Mouse (Mus musculus) hindbrain, embryonic 12.5 days (tissue): ENCODE measurements around the gene Prpf4. TPM values are rescaled to one million over a fixed set of nuclear protein-coding genes. Genes with fewer than 3 reads are reported as not detected.

Experiments
- ATAC-seq: fragments of 200-750 bp; cut with Nextera tagmentation; 2 replicates; pipeline ENCODE4 v1.8.0; 2017; ENCODE audit warnings: moderate TSS enrichment; ENCODE audit not compliant: low FRiP score
- H3K27ac ChIP-seq: fragments of 300-500 bp; sonication (generic); 2 replicates; pipeline ENCODE4 v1.5.1; 2016; ENCODE audit warnings: mild to moderate bottlenecking
- H3K27me3 ChIP-seq: fragments of 300-500 bp; sonication (generic); 2 replicates; pipeline ENCODE4 v1.6.1; 2016; ENCODE audit warnings: mild to moderate bottlenecking
- H3K36me3 ChIP-seq: fragments of 300-500 bp; sonication (generic); 2 replicates; pipeline ENCODE4 v1.6.1; 2016; ENCODE audit warnings: mild to moderate bottlenecking
- H3K4me1 ChIP-seq: fragments of 300-500 bp; sonication (generic); 2 replicates; pipeline ENCODE4 v1.6.1; 2016
- H3K4me2 ChIP-seq: fragments of 300-500 bp; sonication (generic); replicated peaks from 2 replicates; pipeline ENCODE4 v1.6.1; 2016; ENCODE audit warnings: mild to moderate bottlenecking
- H3K4me3 ChIP-seq: fragments of 300-500 bp; sonication (generic); 2 replicates; pipeline ENCODE4 v1.5.1; 2016; ENCODE audit warnings: mild to moderate bottlenecking
- H3K9ac ChIP-seq: fragments of 300-500 bp; sonication (generic); 2 replicates; pipeline ENCODE4 v1.6.1; 2016; ENCODE audit warnings: mild to moderate bottlenecking, moderate library complexity
- H3K9me3 ChIP-seq: fragments of 300-500 bp; sonication (generic); replicated peaks from 2 replicates; pipeline ENCODE4 v1.6.1; 2016; ENCODE audit warnings: mild to moderate bottlenecking
- WGBS: fragments of 180-500 bp; shearing (Covaris S2); methylation state at CpG from one replicate; pipeline ENCODE4 v1.1.7; 2016; 5-methylcytosine and 5-hydroxymethylcytosine counted together
- polyA plus RNA-seq: library from polyadenylated mRNA; unstranded; fragments of >200 nt; fragmentation: Nextera tagmentation; extraction: Ambion mirVana; gene quantifications from 2 replicates; pipeline ENCODE4 v1.2.1, GENCODE M21; 2016

Gene Prpf4
- polyA plus RNA-seq, 1 experiment from 2014 or later: 21.2 TPM

- Histone ChIP-seq H3K9ac (no peak overlapping the region), H3K27me3 (no peaks in the 10 kb centered on the region), H3K27ac (no peak overlapping the region), H3K4me2 (no peak overlapping the region), H3K4me3 (no peak overlapping the region), H3K9me3 (no peaks in the 10 kb centered on the region), H3K4me1 (no peaks in the 10 kb centered on the region), H3K36me3 (0 out of 2 replicates have a peak, but pooled peaks cover 3% of the 10 kb centered on the region)
- 74% methylated on average over 2 of the region's 2 CpGs for WGBS
- no peak for ATAC-seq
These were observed 54.5 kb downstream of the Prpf4 start for GRCm38 (mm10) chr4:62463124-62463523.

- Histone ChIP-seq H3K4me1 (no peaks in the 10 kb centered on the region), H3K36me3 (no peaks in the 10 kb centered on the region), H3K9me3 (no peaks in the 10 kb centered on the region), H3K9ac (no peak overlapping the region), H3K27me3 (no peaks in the 10 kb centered on the region), H3K4me3 (no peak overlapping the region), H3K27ac (no peak overlapping the region), H3K4me2 (no peak overlapping the region)
- no peak for ATAC-seq
- WGBS: 91% methylated on average over 1 of the region's 1 CpGs
These were observed 59.6 kb downstream of the Prpf4 start for GRCm38 (mm10) chr4:62468158-62468557.

DNA sequence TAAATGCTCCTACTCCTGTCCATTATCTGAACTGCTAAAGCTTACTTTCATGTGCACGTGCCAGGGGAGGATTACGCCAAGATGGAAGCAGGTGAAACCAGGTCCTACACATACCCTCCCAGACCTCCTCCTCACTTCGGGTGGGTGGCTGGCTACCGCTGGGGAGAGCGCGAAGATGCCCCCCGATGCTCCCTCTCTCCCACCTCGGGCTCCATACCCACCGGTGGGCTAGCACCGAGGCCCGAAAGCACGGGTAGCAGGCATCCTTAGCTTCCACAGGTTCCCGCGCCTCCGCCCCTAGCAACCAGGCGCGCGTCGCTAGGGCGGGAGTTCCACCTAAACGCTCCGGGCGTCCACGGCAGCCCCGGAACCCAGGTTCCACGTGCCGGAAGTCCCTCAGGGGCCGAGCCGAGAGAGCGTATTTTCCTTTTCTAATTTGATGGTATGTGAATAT is 62.0 kb downstream of the Prpf4 start, which contains the start of gene Wdr31:
Gene Wdr31 (minus strand): TSS at position 299 of the 454 bp plus-strand sequence.
- H3K36me3 ChIP-seq: no peaks in the 10 kb centered on the region
- no peaks in the 10 kb centered on the region for H3K4me1 ChIP-seq
- peak within 1 kb of the TSS; percentile 61 for H3K9ac ChIP-seq
- peak within 1 kb of the TSS; percentile 70 for H3K4me2 ChIP-seq
- peak within 1 kb of the TSS; percentile 53 for H3K4me3 ChIP-seq
- 2% methylated on average over 30 of the region's 30 CpGs for WGBS
- H3K27ac ChIP-seq: no peak within 1 kb of the TSS
- ATAC-seq: peak; percentile 90
- H3K27me3 ChIP-seq: no peaks in the 10 kb centered on the region
- no peaks in the 10 kb centered on the region for H3K9me3 ChIP-seq

- H3K9me3 ChIP-seq: no peaks in the 10 kb centered on the region
- WGBS: 98% methylated on average over 2 of the region's 2 CpGs
- H3K9ac ChIP-seq: no peak overlapping the region
- no peak overlapping the region for H3K4me3 ChIP-seq
- no peaks in the 10 kb centered on the region for H3K27me3 ChIP-seq
- H3K4me1 ChIP-seq: no peaks in the 10 kb centered on the region
- H3K36me3 ChIP-seq: no peaks in the 10 kb centered on the region
- no peak overlapping the region for H3K27ac ChIP-seq
- ATAC-seq: no peak
- H3K4me2 ChIP-seq: no peak overlapping the region
These were observed 63.5 kb downstream of the Prpf4 start for GRCm38 (mm10) chr4:62472071-62472470.

- no peaks in the 10 kb centered on the region for H3K9me3 ChIP-seq
- H3K27me3 ChIP-seq: peaks cover 20% of the 10 kb centered on the region
- no peaks in the 10 kb centered on the region for H3K36me3 ChIP-seq
- H3K4me1 ChIP-seq: peaks cover 5% of the 10 kb centered on the region
- H3K9ac ChIP-seq: no peak overlapping the region
- no peak overlapping the region for H3K4me2 ChIP-seq
- no peak overlapping the region for H3K4me3 ChIP-seq
- WGBS: 79% methylated on average over 2 of the region's 2 CpGs
- ATAC-seq: no peak
- no peak overlapping the region for H3K27ac ChIP-seq
These were observed 66.5 kb downstream of the Prpf4 start for GRCm38 (mm10) chr4:62475131-62475530.

- Histone ChIP-seq H3K27me3 (peaks cover 27% of the 10 kb centered on the region), H3K4me3 (no peak overlapping the region), H3K27ac (no peak overlapping the region), H3K36me3 (no peaks in the 10 kb centered on the region), H3K9me3 (no peaks in the 10 kb centered on the region), H3K4me2 (no peak overlapping the region), H3K4me1 (peaks cover 6% of the 10 kb centered on the region), H3K9ac (no peak overlapping the region)
- no peak for ATAC-seq
- 95% methylated on average over 6 of the region's 6 CpGs for WGBS
These were observed 67.2 kb downstream of the Prpf4 start for GRCm38 (mm10) chr4:62475793-62476192.

Other genes with a start within 250 kb of the Prpf4 start
- 29.4 and 30.2 TPM in 2 replicates for gene Zfp37, start 177.8 kb upstream of the Prpf4 start, polyA plus RNA-seq
- gene Slc31a2, start 146.2 kb upstream of the Prpf4 start, polyA plus RNA-seq: 12.9 and 13.0 TPM in 2 replicates
- 25.9 and 26.4 TPM in 2 replicates for gene Fkbp15, start 48.2 kb upstream of the Prpf4 start, polyA plus RNA-seq
- gene Slc31a1, start 48.1 kb upstream of the Prpf4 start, polyA plus RNA-seq: 45.2 and 48.5 TPM in 2 replicates
- gene Cdc26, start 155 bp upstream of the Prpf4 start, polyA plus RNA-seq: 136 and 147 TPM in 2 replicates
- gene Rnf183, start 26.5 kb downstream of the Prpf4 start, polyA plus RNA-seq: not detected in 2 replicates
- 8.2 and 9.0 TPM in 2 replicates for gene Wdr31, start 62.1 kb downstream of the Prpf4 start, polyA plus RNA-seq
- 1.2 and 1.7 TPM in 2 replicates for gene Bspry, start 71.3 kb downstream of the Prpf4 start, polyA plus RNA-seq
- gene Hdhd3, start 94.7 kb downstream of the Prpf4 start, polyA plus RNA-seq: 11.8 and 12.7 TPM in 2 replicates
- gene Alad, start 111.1 kb downstream of the Prpf4 start, polyA plus RNA-seq: 58.8 and 64.3 TPM in 2 replicates
- 80.2 and 84.7 TPM in 2 replicates for gene Pole3, start 116.3 kb downstream of the Prpf4 start, polyA plus RNA-seq
- gene 4933430I17Rik, start 116.6 kb downstream of the Prpf4 start, polyA plus RNA-seq: 0.84 and 1.2 TPM in 2 replicates
- 70.9 and 71.6 TPM in 2 replicates for gene Rgs3, start 151.1 kb downstream of the Prpf4 start, polyA plus RNA-seq